Mouse (Mus musculus): ENCODE measurements at regions not wholly inside any gene's neighbourhood (a gene's known extent, or its start where the extent isn't known, plus 50 kb on each side); places are given as distances from the start of the nearest gene placed in this dataset.
A peak's percentile ranks its signal among the peaks of the same experiment; 100 is the strongest.

GRCm38 (mm10) chr1:184441005-184441557 lies 291.3 kb downstream of the Hlx start:
- H3K27me3 ChIP-seq (ENCODE audit: low read depth, poor library complexity, severe bottlenecking) = peaks cover 6% of the 10 kb centered on the region; the same call in 1 of the 2 replicates
- WGBS = 53% methylated on average over 18 of the region's 18 CpGs
- H3K4me1 ChIP-seq = peaks cover 7% of the 10 kb centered on the region; the same call in 1 of the 2 replicates
- 0 out of 2 replicates have a peak overlapping the region, but pooled peaks have one; percentile 28 for H3K27ac ChIP-seq (replicated peaks)
- no peak for DNase-seq (ENCODE audit: low spot score)
- H3K36me3 ChIP-seq = no peaks in the 10 kb centered on the region
- no peaks in the 10 kb centered on the region for H3K9me3 ChIP-seq (replicated peaks)
- H3K4me3 ChIP-seq = peak overlapping the region; percentile 20

- H3K36me3 ChIP-seq = no peaks in the 10 kb centered on the region
- no peak for DNase-seq (ENCODE audit: low spot score)
- H3K4me3 ChIP-seq = no peak overlapping the region
- 83% methylated on average over 3 of the region's 3 CpGs for WGBS
- H3K4me1 ChIP-seq = peaks cover 7% of the 10 kb centered on the region; the same call in 1 of the 2 replicates
- H3K27me3 ChIP-seq (ENCODE audit: low read depth, poor library complexity, severe bottlenecking) = peaks cover 6% of the 10 kb centered on the region; the same call in 1 of the 2 replicates
- H3K9me3 ChIP-seq (replicated peaks) = no peaks in the 10 kb centered on the region
- no peak overlapping the region for H3K27ac ChIP-seq (replicated peaks)
Observed at GRCm38 (mm10) chr1:184439506-184439905, 292.9 kb downstream of the Hlx start.

GRCm38 (mm10) chr1:184436387-184436786 lies 296.0 kb downstream of the Hlx start:
- 86% methylated on average over 3 of the region's 3 CpGs for WGBS
- no peaks in the 10 kb centered on the region for H3K27me3 ChIP-seq (ENCODE audit: low read depth, poor library complexity, severe bottlenecking)
- no peaks in the 10 kb centered on the region for H3K9me3 ChIP-seq (replicated peaks)
- H3K4me3 ChIP-seq = no peak overlapping the region
- DNase-seq (ENCODE audit: low spot score) = no peak
- no peak overlapping the region for H3K27ac ChIP-seq (replicated peaks)
- no peaks in the 10 kb centered on the region for H3K36me3 ChIP-seq
- peaks cover 6% of the 10 kb centered on the region; the same call in 1 of the 2 replicates for H3K4me1 ChIP-seq

GRCm38 (mm10) chr1:184428612-184429011 lies 303.8 kb downstream of the Hlx start:
- H3K27me3 ChIP-seq (ENCODE audit: low read depth, poor library complexity, severe bottlenecking) = no peaks in the 10 kb centered on the region
- no peaks in the 10 kb centered on the region for H3K4me1 ChIP-seq
- no peaks in the 10 kb centered on the region for H3K9me3 ChIP-seq (replicated peaks)
- no peak overlapping the region for H3K27ac ChIP-seq (replicated peaks)
- no peak overlapping the region for H3K4me3 ChIP-seq
- WGBS = 43% methylated on average over 8 of the region's 8 CpGs
- H3K36me3 ChIP-seq = no peaks in the 10 kb centered on the region
- DNase-seq (ENCODE audit: low spot score) = no peak

- WGBS = 91% methylated on average over 3 of the region's 3 CpGs
- Histone ChIP-seq H3K4me1 (no peaks in the 10 kb centered on the region), H3K9me3 (replicated peaks) (no peaks in the 10 kb centered on the region), H3K36me3 (no peaks in the 10 kb centered on the region), H3K27ac (replicated peaks) (no peak overlapping the region), H3K4me3 (no peak overlapping the region), H3K27me3 (ENCODE audit: low read depth, poor library complexity, severe bottlenecking) (no peaks in the 10 kb centered on the region)
- DNase-seq (ENCODE audit: low spot score) = no peak
Observed at GRCm38 (mm10) chr1:184428035-184428434, 304.4 kb downstream of the Hlx start.

- no peaks in the 10 kb centered on the region for H3K9me3 ChIP-seq (replicated peaks)
- no peak for DNase-seq (ENCODE audit: low spot score)
- no peaks in the 10 kb centered on the region for H3K36me3 ChIP-seq
- no peaks in the 10 kb centered on the region for H3K27me3 ChIP-seq (ENCODE audit: low read depth, poor library complexity, severe bottlenecking)
- H3K27ac ChIP-seq (replicated peaks) = no peak overlapping the region
- H3K4me3 ChIP-seq = no peak overlapping the region
- WGBS = 96% methylated on average over 1 of the region's 1 CpGs
- no peaks in the 10 kb centered on the region for H3K4me1 ChIP-seq
Observed at GRCm38 (mm10) chr1:184425694-184426093, 306.7 kb downstream of the Hlx start.

GRCm38 (mm10) chr1:184424035-184424434 lies 308.4 kb downstream of the Hlx start:
- Histone ChIP-seq H3K27ac (replicated peaks) (no peak overlapping the region), H3K36me3 (no peaks in the 10 kb centered on the region), H3K27me3 (ENCODE audit: low read depth, poor library complexity, severe bottlenecking) (no peaks in the 10 kb centered on the region), H3K9me3 (replicated peaks) (no peaks in the 10 kb centered on the region), H3K4me3 (no peak overlapping the region), H3K4me1 (no peaks in the 10 kb centered on the region)
- DNase-seq (ENCODE audit: low spot score) = no peak
- 86% methylated on average over 2 of the region's 2 CpGs for WGBS

- H3K4me3 ChIP-seq = no peak overlapping the region
- H3K36me3 ChIP-seq = no peaks in the 10 kb centered on the region
- 94% methylated on average over 12 of the region's 12 CpGs for WGBS
- no peak overlapping the region for H3K27ac ChIP-seq (replicated peaks)
- H3K4me1 ChIP-seq = no peaks in the 10 kb centered on the region
- H3K27me3 ChIP-seq (ENCODE audit: low read depth, poor library complexity, severe bottlenecking) = no peaks in the 10 kb centered on the region
- no peaks in the 10 kb centered on the region for H3K9me3 ChIP-seq (replicated peaks)
- no peak for DNase-seq (ENCODE audit: low spot score)
Observed at GRCm38 (mm10) chr1:184412596-184412995, 319.8 kb downstream of the Hlx start.

GRCm38 (mm10) chr1:184411066-184411465 lies 321.4 kb downstream of the Hlx start:
- DNase-seq (ENCODE audit: low spot score) = no peak
- no peaks in the 10 kb centered on the region for H3K27me3 ChIP-seq (ENCODE audit: low read depth, poor library complexity, severe bottlenecking)
- no peak overlapping the region for H3K27ac ChIP-seq (replicated peaks)
- no peak overlapping the region for H3K4me3 ChIP-seq
- 71% methylated on average over 3 of the region's 3 CpGs for whole genome bisulfite sequencing
- H3K4me1 ChIP-seq = no peaks in the 10 kb centered on the region
- H3K36me3 ChIP-seq = no peaks in the 10 kb centered on the region
- no peaks in the 10 kb centered on the region for H3K9me3 ChIP-seq (replicated peaks)

GRCm38 (mm10) chr1:184409986-184410385 lies 322.4 kb downstream of the Hlx start:
- Histone ChIP-seq H3K4me3 (no peak overlapping the region), H3K9me3 (replicated peaks) (no peaks in the 10 kb centered on the region), H3K27me3 (ENCODE audit: low read depth, poor library complexity, severe bottlenecking) (no peaks in the 10 kb centered on the region), H3K4me1 (no peaks in the 10 kb centered on the region), H3K36me3 (no peaks in the 10 kb centered on the region), H3K27ac (replicated peaks) (no peak overlapping the region)
- DNase-seq (ENCODE audit: low spot score) = no peak
- WGBS = 91% methylated on average over 7 of the region's 7 CpGs

- H3K4me1 ChIP-seq = no peaks in the 10 kb centered on the region
- H3K9me3 ChIP-seq (replicated peaks) = no peaks in the 10 kb centered on the region
- no peak overlapping the region for H3K4me3 ChIP-seq
- H3K27me3 ChIP-seq (ENCODE audit: low read depth, poor library complexity, severe bottlenecking) = no peaks in the 10 kb centered on the region
- DNase-seq (ENCODE audit: low spot score) = no peak
- H3K27ac ChIP-seq (replicated peaks) = no peak overlapping the region
- H3K36me3 ChIP-seq = no peaks in the 10 kb centered on the region
- 93% methylated on average over 6 of the region's 6 CpGs for WGBS
Observed at GRCm38 (mm10) chr1:184402985-184403384, 329.4 kb downstream of the Hlx start.

- Histone ChIP-seq H3K27ac (replicated peaks) (no peak overlapping the region), H3K27me3 (ENCODE audit: low read depth, poor library complexity, severe bottlenecking) (no peaks in the 10 kb centered on the region), H3K9me3 (replicated peaks) (no peaks in the 10 kb centered on the region), H3K4me1 (no peaks in the 10 kb centered on the region), H3K36me3 (no peaks in the 10 kb centered on the region), H3K4me3 (no peak overlapping the region)
- 57% methylated on average over 15 of the region's 15 CpGs for WGBS
- DNase-seq (ENCODE audit: low spot score) = peak; percentile 42
Observed at GRCm38 (mm10) chr1:184395215-184395614, 337.2 kb downstream of the Hlx start.

- WGBS = 84% methylated on average over 12 of the region's 12 CpGs
- Histone ChIP-seq H3K4me1 (no peaks in the 10 kb centered on the region), H3K27me3 (ENCODE audit: low read depth, poor library complexity, severe bottlenecking) (no peaks in the 10 kb centered on the region), H3K4me3 (no peak overlapping the region), H3K9me3 (replicated peaks) (no peaks in the 10 kb centered on the region), H3K36me3 (no peaks in the 10 kb centered on the region), H3K27ac (replicated peaks) (no peak overlapping the region)
- DNase-seq (ENCODE audit: low spot score) = no peak
Observed at GRCm38 (mm10) chr1:184394559-184395194, 337.7 kb downstream of the Hlx start.

All from midbrain, embryonic 10.5 days (tissue).